Mouse (Mus musculus): Measurements from ENCODE around the gene Aif1.
A peak's percentile ranks its signal among the peaks of the same experiment; 100 is the strongest.

DNA sequence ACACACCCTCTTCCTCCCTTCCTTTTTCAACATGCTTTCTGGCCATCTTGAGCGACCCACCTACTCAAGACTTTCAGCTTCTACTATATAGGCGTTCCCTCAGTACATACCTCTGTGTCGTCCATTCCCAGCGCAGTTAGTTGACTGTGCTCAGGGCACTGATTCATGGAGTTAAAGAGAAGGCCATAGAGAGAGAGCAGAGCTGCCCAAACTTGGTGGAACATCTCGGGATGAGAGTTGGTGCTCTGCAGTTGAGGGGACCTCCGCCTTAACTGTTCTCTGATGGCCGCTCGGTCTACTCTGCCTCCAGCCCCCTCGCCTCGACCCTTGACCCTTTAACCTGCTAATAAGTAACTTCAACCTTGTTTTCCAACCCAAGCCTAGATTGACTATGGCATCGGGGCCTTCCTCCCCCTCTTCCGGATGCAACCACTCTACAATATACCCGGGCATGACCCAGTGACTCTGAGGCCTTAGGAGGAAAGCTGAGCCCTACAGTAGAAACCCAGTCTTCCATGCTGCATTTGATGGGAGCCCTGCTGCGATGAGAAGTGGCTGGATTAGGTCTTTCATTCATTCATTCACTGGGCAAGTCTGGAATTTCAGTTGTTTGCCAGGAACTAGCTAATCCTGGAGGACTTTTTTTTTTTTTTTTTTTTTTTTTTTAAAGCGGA, 44.2 kb downstream of the Aif1 start, which contains the start of gene Apom:
- peak; percentile 46; the same call in 1 of the 2 replicates for TF ChIP-seq POLR2A (IDR thresholded peaks at IDR 0.05; ENCODE audit: extremely low read depth, insufficient read depth, low read length)
- no peak for TF ChIP-seq CTCF (IDR thresholded peaks at IDR 0.05; ENCODE audit: low read depth, low read length)

All from liver, adult 2 months (tissue).